Mouse (Mus musculus) midbrain, postnatal 0 days (tissue): Measurements from ENCODE around the gene Kifc3. TPM values are rescaled to one million over a fixed set of nuclear protein-coding genes. Genes with fewer than 3 reads are reported as not detected.

Experiments used
- ATAC-seq: fragments of 200-750 bp; cut with Nextera tagmentation; 2 replicates; pipeline ENCODE4 v1.8.0; 2017; ENCODE audit warnings: moderate number of reproducible peaks, mild to moderate bottlenecking, moderate TSS enrichment, moderate library complexity; ENCODE audit not compliant: low FRiP score
- DNase-seq: peaks from one replicate; pipeline ENCODE4 v3.0.0-alpha.2; 2015; ENCODE audit warnings: low spot score
- H3K27ac ChIP-seq: fragments of 300-500 bp; sonication (generic); 2 replicates; pipeline ENCODE4 v1.5.1; 2014; ENCODE audit warnings: low read depth, mild to moderate bottlenecking, low read length, mixed read lengths
- H3K27me3 ChIP-seq: fragments of 300-500 bp; sonication (generic); 2 replicates; pipeline ENCODE4 v1.6.1; 2014; ENCODE audit warnings: low read length, control low read depth, mixed read lengths; ENCODE audit not compliant: insufficient read depth
- H3K36me3 ChIP-seq: fragments of 300-500 bp; sonication (generic); 2 replicates; pipeline ENCODE4 v1.6.1; 2014; ENCODE audit warnings: low read length, control low read depth, mixed read lengths; ENCODE audit not compliant: insufficient read depth
- H3K4me1 ChIP-seq: fragments of 300-500 bp; sonication (generic); 2 replicates; pipeline ENCODE4 v1.6.1; 2014; ENCODE audit warnings: mild to moderate bottlenecking, control low read depth, antibody characterized with exemption, low read length, mixed read lengths; ENCODE audit not compliant: insufficient read depth
- H3K4me2 ChIP-seq: fragments of 300-500 bp; sonication (generic); 2 replicates; pipeline ENCODE4 v1.6.1; 2014; ENCODE audit warnings: low read depth, mild to moderate bottlenecking, low read length, mixed read lengths; ENCODE audit not compliant: poor library complexity, severe bottlenecking
- H3K4me3 ChIP-seq: fragments of 300-500 bp; sonication (generic); 2 replicates; pipeline ENCODE4 v1.5.1; 2014; ENCODE audit warnings: low read depth, mild to moderate bottlenecking, low read length, moderate library complexity
- H3K9ac ChIP-seq: fragments of 300-500 bp; sonication (generic); replicated peaks from 2 replicates; pipeline ENCODE4 v1.6.1; 2014; ENCODE audit warnings: mild to moderate bottlenecking, low read length, moderate library complexity, mixed read lengths; ENCODE audit not compliant: poor library complexity, severe bottlenecking
- H3K9me3 ChIP-seq: fragments of 300-500 bp; sonication (generic); 2 replicates; pipeline ENCODE4 v1.6.1; 2016; ENCODE audit warnings: low read length, control low read depth
- CTCF ChIP-seq: IDR thresholded peaks from 2 replicates; pipeline ENCODE4 v1.5.1; 2016; ENCODE audit warnings: antibody characterized with exemption, mild to moderate bottlenecking
- WGBS: fragments of 180-500 bp; shearing (Covaris S2); extraction: QIAGEN DNeasy Blood & Tissue Kit; methylation state at CpG from one replicate; pipeline ENCODE4 v1.1.7; 2014; 5-methylcytosine and 5-hydroxymethylcytosine counted together
- polyA plus RNA-seq: library from polyadenylated mRNA; unstranded; fragments of >200 nt; fragmentation: Nextera tagmentation; extraction: Ambion mirVana; gene quantifications from 2 replicates; pipeline ENCODE4 v1.2.1, GENCODE M21; 2015
- total RNA-seq: library from RNA; depleted of rRNA; stranded (reverse); fragments of >200 nt; gene quantifications from 2 replicates; pipeline ENCODE4 v1.2.3, GENCODE M21; 2014

Gene Kifc3
- total and polyA plus RNA-seq, 2 experiments from 2014 or later, result 38.9 to 57.0 TPM

- DNase-seq, result peak; percentile 54
- Histone ChIP-seq H3K9ac (no peak overlapping the region), H3K27ac (no peak overlapping the region), H3K4me3 (no peak overlapping the region), H3K4me2 (no peak overlapping the region), H3K27me3 (no peaks in the 10 kb centered on the region), H3K9me3 (no peaks in the 10 kb centered on the region), H3K4me1 (no peaks in the 10 kb centered on the region), H3K36me3 (no peaks in the 10 kb centered on the region)
- WGBS, result 64% methylated on average over 3 of the region's 3 CpGs
- TF ChIP-seq CTCF, result peak; percentile 66
- no peak for ATAC-seq
Measured at GRCm38 (mm10) chr8:95067582-95067981, 135.0 kb downstream of the Kifc3 start.

GRCm38 (mm10) chr8:95064531-95064930 lies 138.1 kb downstream of the Kifc3 start:
- Histone ChIP-seq H3K9me3 (no peaks in the 10 kb centered on the region), H3K4me1 (no peaks in the 10 kb centered on the region), H3K4me2 (no peak overlapping the region), H3K27me3 (no peaks in the 10 kb centered on the region), H3K36me3 (no peaks in the 10 kb centered on the region), H3K4me3 (no peak overlapping the region), H3K27ac (no peak overlapping the region), H3K9ac (no peak overlapping the region)
- WGBS, result 90% methylated on average over 2 of the region's 2 CpGs
- ATAC-seq (no peak), DNase-seq (peak; percentile 35)
- no peak for TF ChIP-seq CTCF

GRCm38 (mm10) chr8:95059812-95060533 lies 142.6 kb downstream of the Kifc3 start:
- H3K9me3 ChIP-seq, result no peaks in the 10 kb centered on the region
- no peak for TF ChIP-seq CTCF
- no peak overlapping the region for H3K4me2 ChIP-seq
- no peak overlapping the region for H3K9ac ChIP-seq
- no peak overlapping the region for H3K4me3 ChIP-seq
- H3K27ac ChIP-seq, result no peak overlapping the region
- no peaks in the 10 kb centered on the region for H3K36me3 ChIP-seq
- ATAC-seq (no peak), DNase-seq (no peak)
- 65% methylated on average over 6 of the region's 6 CpGs for WGBS
- H3K27me3 ChIP-seq, result no peaks in the 10 kb centered on the region
- no peaks in the 10 kb centered on the region for H3K4me1 ChIP-seq

GRCm38 (mm10) chr8:95058661-95059060 lies 144.0 kb downstream of the Kifc3 start:
- Histone ChIP-seq H3K4me3 (no peak overlapping the region), H3K4me1 (no peaks in the 10 kb centered on the region), H3K4me2 (no peak overlapping the region), H3K9ac (no peak overlapping the region), H3K36me3 (no peaks in the 10 kb centered on the region), H3K9me3 (no peaks in the 10 kb centered on the region), H3K27ac (no peak overlapping the region), H3K27me3 (no peaks in the 10 kb centered on the region)
- no peak for TF ChIP-seq CTCF
- ATAC-seq (no peak), DNase-seq (no peak)
- WGBS, result 86% methylated on average over 6 of the region's 6 CpGs

- H3K36me3 ChIP-seq, result no peaks in the 10 kb centered on the region
- H3K27me3 ChIP-seq, result no peaks in the 10 kb centered on the region
- H3K4me2 ChIP-seq, result no peak overlapping the region
- no peaks in the 10 kb centered on the region for H3K4me1 ChIP-seq
- no peak overlapping the region for H3K9ac ChIP-seq
- H3K27ac ChIP-seq, result no peak overlapping the region
- WGBS, result 91% methylated on average over 5 of the region's 5 CpGs
- no peak overlapping the region for H3K4me3 ChIP-seq
- no peak for TF ChIP-seq CTCF
- no peaks in the 10 kb centered on the region for H3K9me3 ChIP-seq
- no peak for ATAC-seq
- DNase-seq, result no peak
Measured at GRCm38 (mm10) chr8:95056414-95056813, 146.2 kb downstream of the Kifc3 start.

GRCm38 (mm10) chr8:95054927-95055510 lies 147.6 kb downstream of the Kifc3 start, which contains the start of gene Drc7:
TSS of gene Drc7 (plus strand) at chr8:95055103.
- DNase-seq, result peak; percentile 65
- WGBS, result 27% methylated on average over 2 of the region's 2 CpGs
- H3K4me2 ChIP-seq, result peak within 1 kb of the TSS; percentile 38
- no peak within 1 kb of the TSS for H3K9ac ChIP-seq
- H3K4me3 ChIP-seq, result no peak within 1 kb of the TSS
- no peaks in the 10 kb centered on the region for H3K36me3 ChIP-seq
- no peaks in the 10 kb centered on the region for H3K4me1 ChIP-seq
- no peak for TF ChIP-seq CTCF
- H3K27ac ChIP-seq, result no peak within 1 kb of the TSS
- peak; percentile 70 for ATAC-seq
- H3K27me3 ChIP-seq, result no peaks in the 10 kb centered on the region
- no peaks in the 10 kb centered on the region for H3K9me3 ChIP-seq
